Mouse (Mus musculus): ENCODE results near the gene Ppp2r5a. TPM values are rescaled to one million over a fixed set of nuclear protein-coding genes. Genes with fewer than 3 reads are reported as not detected.

The Ppp2r5a gene
- polyA plus RNA-seq, 1 experiment from 2014 or later: 9.6 TPM

DNA sequence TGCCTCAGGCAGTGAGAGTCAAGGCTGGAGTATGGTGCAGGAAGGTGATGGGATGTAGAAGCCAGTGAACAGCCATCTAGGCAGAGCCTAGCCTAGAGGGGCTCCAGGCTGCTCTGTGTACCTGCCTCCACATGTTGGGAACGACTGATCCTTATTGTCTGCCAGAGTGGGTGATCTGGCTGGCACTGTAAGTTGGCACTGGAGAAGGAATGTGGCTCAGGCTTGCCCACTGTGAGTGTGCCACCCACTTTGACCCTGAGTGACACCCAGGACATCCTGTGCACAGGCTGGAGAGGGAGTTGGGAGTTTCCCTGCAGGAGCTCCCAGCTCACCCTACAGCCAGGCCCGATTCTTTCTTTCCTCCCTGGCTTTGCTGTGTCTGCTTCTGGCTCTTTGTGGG lies 63.2 kb downstream of the Ppp2r5a start:
- Histone ChIP-seq H3K9me3 (no peaks in the 10 kb centered on the region), H3K4me2 (no peak overlapping the region), H3K36me3 (peaks cover 74% of the 10 kb centered on the region), H3K9ac (no peak overlapping the region), H3K27me3 (no peaks in the 10 kb centered on the region), H3K4me1 (replicated peaks) (no peaks in the 10 kb centered on the region), H3K27ac (replicated peaks) (no peak overlapping the region), H3K4me3 (no peak overlapping the region)
- ATAC-seq (ENCODE audit: low FRiP score, low read depth): no peak
- WGBS: 94% methylated on average over 2 of the region's 2 CpGs

DNA sequence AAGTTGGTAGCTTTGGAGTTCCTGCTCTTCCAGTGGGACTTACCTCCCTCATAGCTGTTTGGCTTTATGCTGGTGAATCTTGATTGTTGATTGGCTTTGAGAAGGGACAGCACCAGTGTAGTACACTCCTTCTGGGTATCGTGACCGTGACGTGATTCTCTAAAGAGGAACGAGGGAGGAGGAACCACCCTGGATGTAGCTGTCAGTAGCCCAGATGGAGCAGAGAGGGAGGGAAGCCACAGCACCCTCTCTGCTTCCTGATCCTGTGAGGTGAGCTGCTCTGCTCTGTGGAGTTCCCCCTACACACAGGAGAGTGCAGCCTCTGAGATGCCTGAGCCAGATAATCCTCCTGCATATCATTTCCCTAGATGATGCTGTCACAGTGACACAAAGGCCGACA lies 68.6 kb downstream of the Ppp2r5a start:
- H3K4me1 ChIP-seq (replicated peaks): 0 out of 2 replicates have a peak, but pooled peaks cover 6% of the 10 kb centered on the region
- H3K4me3 ChIP-seq: no peak overlapping the region
- H3K27me3 ChIP-seq: no peaks in the 10 kb centered on the region
- H3K9ac ChIP-seq: no peak overlapping the region
- no peak for ATAC-seq (ENCODE audit: low FRiP score, low read depth)
- 84% methylated on average over 5 of the region's 5 CpGs for WGBS
- H3K9me3 ChIP-seq: no peaks in the 10 kb centered on the region
- H3K27ac ChIP-seq (replicated peaks): no peak overlapping the region
- no peak overlapping the region for H3K4me2 ChIP-seq
- peaks cover 48% of the 10 kb centered on the region for H3K36me3 ChIP-seq

DNA sequence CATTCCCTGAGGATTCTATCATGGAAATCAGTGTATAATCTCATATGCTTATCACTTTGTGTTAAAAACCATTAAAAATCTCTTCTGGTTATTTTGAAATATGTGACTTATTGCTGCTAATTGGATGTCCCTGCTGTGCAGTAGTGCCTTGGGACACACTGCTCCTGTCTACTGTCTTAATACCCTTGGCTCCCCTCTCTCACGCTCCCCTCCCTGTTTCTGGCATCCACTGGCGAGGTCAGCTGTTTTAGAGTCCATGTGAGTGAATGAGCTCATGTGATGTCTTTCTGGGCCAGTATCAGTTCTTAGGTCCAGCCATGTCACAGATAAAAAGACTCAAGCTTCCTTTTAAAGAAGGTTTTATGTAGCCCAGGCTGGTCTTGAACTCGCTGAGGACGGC lies 72.7 kb downstream of the Ppp2r5a start:
- WGBS: 86% methylated on average over 4 of the region's 4 CpGs
- no peak for ATAC-seq (ENCODE audit: low FRiP score, low read depth)
- Histone ChIP-seq H3K4me3 (no peak overlapping the region), H3K27ac (replicated peaks) (no peak overlapping the region), H3K36me3 (peaks cover 20% of the 10 kb centered on the region; the same call in 1 of the 2 replicates), H3K9me3 (no peaks in the 10 kb centered on the region), H3K4me1 (replicated peaks) (peaks cover 36% of the 10 kb centered on the region), H3K27me3 (no peaks in the 10 kb centered on the region), H3K9ac (no peak overlapping the region), H3K4me2 (no peak overlapping the region)

DNA sequence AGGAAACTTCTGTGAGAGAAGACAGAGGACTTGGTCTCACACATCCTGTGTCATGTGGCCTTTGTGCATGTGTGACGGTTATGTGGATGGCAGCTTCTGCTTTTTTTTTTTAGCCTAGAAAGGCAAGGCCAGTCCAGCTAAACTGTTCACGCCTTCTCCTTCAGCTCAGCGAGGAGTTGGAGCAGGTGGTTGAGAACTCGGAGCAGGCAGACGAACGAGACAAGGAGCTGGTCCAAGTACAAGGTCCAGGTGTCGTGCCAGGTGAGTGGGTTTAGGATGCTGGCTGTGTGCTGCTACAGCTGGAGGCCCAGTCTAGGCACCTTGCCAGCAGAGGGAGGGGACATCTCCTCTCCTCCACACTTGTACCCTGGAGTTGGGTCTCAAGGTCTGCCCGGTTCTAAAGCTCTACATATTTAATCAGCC lies 75.0 kb downstream of the Ppp2r5a start:
- H3K27me3 ChIP-seq: no peaks in the 10 kb centered on the region
- ATAC-seq (ENCODE audit: low FRiP score, low read depth): no peak
- no peak overlapping the region for H3K9ac ChIP-seq
- no peak overlapping the region for H3K4me3 ChIP-seq
- 68% methylated on average over 8 of the region's 8 CpGs for WGBS
- H3K27ac ChIP-seq (replicated peaks): no peak overlapping the region
- H3K36me3 ChIP-seq: 0 out of 2 replicates have a peak, but pooled peaks cover 5% of the 10 kb centered on the region
- no peaks in the 10 kb centered on the region for H3K9me3 ChIP-seq
- H3K4me1 ChIP-seq (replicated peaks): peaks cover 39% of the 10 kb centered on the region
- H3K4me2 ChIP-seq: peak overlapping the region; percentile 80; the same call in 1 of the 2 replicates

DNA sequence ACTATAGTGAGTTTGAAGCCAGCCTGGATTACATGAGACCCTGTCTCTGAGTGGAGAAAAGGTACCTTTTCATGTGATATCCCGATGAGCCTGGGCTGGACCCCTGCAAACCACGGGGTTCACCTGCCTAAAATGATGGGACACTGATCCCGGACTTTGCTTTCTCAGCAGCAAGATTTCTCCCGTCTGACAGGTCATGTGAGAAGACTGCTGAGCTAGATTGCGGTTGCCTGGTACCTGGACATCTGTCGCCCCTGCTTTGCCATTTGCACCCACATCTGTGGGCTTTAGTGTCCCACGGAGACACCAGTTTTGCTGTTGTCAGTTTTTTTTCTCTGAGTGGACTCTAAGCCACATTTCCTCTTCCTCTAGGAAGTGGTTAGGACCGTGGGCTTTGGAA lies 75.8 kb downstream of the Ppp2r5a start:
- Histone ChIP-seq H3K9ac (0 out of 2 replicates have a peak overlapping the region, but pooled peaks have one; percentile 86), H3K4me3 (peak overlapping the region; percentile 83), H3K9me3 (no peaks in the 10 kb centered on the region), H3K27ac (replicated peaks) (no peak overlapping the region), H3K27me3 (no peaks in the 10 kb centered on the region), H3K4me1 (replicated peaks) (peaks cover 39% of the 10 kb centered on the region), H3K4me2 (peak overlapping the region; percentile 80), H3K36me3 (0 out of 2 replicates have a peak, but pooled peaks cover 5% of the 10 kb centered on the region)
- 71% methylated on average over 8 of the region's 8 CpGs for WGBS
- ATAC-seq (ENCODE audit: low FRiP score, low read depth): no peak

DNA sequence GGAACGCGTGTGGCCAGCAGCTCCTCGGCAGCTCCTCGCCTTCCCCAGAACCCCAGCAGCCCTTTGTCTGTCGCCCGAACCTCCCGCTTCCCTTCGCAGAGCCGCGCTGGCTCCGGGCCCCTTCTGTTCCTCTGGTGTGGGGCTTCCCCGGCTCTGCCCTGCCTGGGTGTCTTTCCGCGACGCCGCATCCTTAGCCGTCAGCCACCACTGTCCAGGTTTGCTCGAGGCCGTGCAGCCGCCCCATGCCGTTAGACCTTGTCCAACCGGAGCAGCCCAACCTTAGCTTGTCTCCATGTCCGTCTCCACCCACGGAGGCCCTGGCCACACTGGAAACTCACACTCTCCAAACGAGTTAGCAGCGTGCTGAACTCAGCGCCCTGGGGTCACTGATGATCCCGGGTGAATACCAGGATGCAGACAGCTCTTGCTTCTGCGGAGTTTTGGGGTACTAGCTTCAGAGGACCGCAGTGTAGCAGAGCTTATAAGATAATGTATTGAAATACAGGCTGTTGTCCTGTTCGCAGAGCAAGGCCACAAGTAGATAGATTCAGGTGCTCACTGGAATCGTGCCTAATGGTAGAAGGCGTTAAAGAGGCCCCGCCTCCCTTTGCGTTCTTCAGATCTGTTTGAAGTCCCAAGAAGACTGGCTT lies 76.7 kb downstream of the Ppp2r5a start:
- peak overlapping the region; percentile 83 for H3K4me3 ChIP-seq
- no peaks in the 10 kb centered on the region for H3K9me3 ChIP-seq
- peaks cover 39% of the 10 kb centered on the region for H3K4me1 ChIP-seq (replicated peaks)
- H3K27me3 ChIP-seq: no peaks in the 10 kb centered on the region
- peak overlapping the region; percentile 86 for H3K9ac ChIP-seq
- H3K4me2 ChIP-seq: peak overlapping the region; percentile 80
- 0 out of 2 replicates have a peak, but pooled peaks cover under 1% of the 10 kb centered on the region for H3K36me3 ChIP-seq
- peak; percentile 74 for ATAC-seq (ENCODE audit: low FRiP score, low read depth)
- peak overlapping the region; percentile 89 for H3K27ac ChIP-seq (replicated peaks)
- WGBS: 1% methylated on average over 35 of the region's 35 CpGs

DNA sequence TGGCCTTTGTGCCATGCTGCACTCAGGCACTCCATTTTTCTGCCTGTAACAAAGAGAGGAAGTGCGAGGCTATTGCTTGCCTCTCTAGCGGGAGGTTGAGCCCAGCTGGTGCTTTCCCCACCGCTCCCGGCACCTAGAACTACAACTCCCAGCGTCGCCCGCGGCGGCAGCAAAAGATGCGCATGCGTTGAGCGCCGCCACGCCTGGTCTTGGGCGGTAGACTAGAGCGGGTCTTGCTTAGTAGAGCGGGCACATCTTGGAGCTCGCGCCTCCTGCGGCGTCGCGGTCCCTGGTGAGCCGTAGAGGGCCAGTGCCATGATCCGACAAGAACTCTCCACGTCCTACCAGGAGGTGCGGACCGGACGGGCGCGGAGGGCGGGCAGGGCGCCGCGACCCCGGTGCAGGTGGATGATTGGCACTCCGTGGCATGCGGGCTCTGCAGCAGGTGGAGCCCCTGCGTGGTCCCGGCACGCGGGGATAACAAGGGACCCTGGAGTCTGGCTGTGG lies 77.3 kb downstream of the Ppp2r5a start, which contains the start of gene Tmem206:
Tmem206 (plus strand) TSS at position 187 of the 507 bp plus-strand sequence.
- Histone ChIP-seq H3K9ac (peak within 1 kb of the TSS; percentile 86), H3K4me3 (peak within 1 kb of the TSS; percentile 83), H3K27ac (replicated peaks) (peak within 1 kb of the TSS; percentile 89), H3K9me3 (no peaks in the 10 kb centered on the region), H3K27me3 (no peaks in the 10 kb centered on the region), H3K36me3 (no peaks in the 10 kb centered on the region), H3K4me2 (peak within 1 kb of the TSS; percentile 80), H3K4me1 (replicated peaks) (peaks cover 39% of the 10 kb centered on the region)
- under 1% methylated on average over 42 of the region's 42 CpGs for WGBS
- ATAC-seq (ENCODE audit: low FRiP score, low read depth): peak; percentile 95

DNA sequence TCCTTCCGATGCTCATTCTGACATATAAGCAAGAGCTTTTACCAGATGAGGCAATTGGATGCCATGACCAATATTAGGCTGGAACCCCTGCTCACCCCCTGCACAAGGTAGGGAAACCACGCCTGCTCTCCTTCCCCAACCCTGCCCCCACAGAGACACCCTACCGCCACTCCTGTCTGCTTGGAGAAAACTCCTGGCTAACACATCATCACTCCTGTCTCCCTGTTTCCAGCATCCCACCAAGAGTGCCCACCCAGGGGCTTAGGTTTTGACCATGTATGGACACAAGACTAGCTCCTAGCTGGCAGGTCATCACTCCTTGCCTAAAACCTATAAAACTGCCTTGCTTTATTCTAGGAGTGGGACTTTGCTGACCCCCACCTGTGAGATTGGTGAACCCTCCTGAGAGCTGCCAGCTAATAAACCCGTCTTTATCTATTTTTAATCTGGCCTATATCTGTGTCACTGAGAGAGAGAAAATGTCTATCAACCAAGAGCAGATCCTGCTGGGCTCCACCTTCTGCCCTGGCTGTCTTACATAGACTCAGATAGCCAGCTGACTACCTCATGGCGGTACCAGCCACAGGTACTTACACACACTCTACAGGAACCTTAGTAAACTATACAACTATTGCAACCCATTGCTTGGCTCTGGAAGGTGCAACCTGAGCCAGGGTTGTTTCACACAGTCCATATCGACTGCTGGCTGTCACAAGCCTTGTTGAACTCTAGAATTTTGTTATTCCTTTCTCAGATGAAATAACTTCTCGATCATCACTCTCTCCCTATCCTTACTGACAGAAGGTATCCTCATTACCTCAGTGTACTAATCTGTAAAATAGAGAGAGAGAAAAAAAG lies 78.1 kb downstream of the Ppp2r5a start:
- peak; percentile 3; the same call in 1 of the 2 replicates for ATAC-seq (ENCODE audit: low FRiP score, low read depth)
- Histone ChIP-seq H3K4me1 (replicated peaks) (peaks cover 32% of the 10 kb centered on the region), H3K9me3 (no peaks in the 10 kb centered on the region), H3K9ac (peak overlapping the region; percentile 31; the same call in 1 of the 2 replicates), H3K36me3 (no peaks in the 10 kb centered on the region), H3K4me3 (peak overlapping the region; percentile 83), H3K27ac (replicated peaks) (peak overlapping the region; percentile 89), H3K27me3 (no peaks in the 10 kb centered on the region), H3K4me2 (peak overlapping the region; percentile 80)
- 82% methylated on average over 7 of the region's 7 CpGs for WGBS

DNA sequence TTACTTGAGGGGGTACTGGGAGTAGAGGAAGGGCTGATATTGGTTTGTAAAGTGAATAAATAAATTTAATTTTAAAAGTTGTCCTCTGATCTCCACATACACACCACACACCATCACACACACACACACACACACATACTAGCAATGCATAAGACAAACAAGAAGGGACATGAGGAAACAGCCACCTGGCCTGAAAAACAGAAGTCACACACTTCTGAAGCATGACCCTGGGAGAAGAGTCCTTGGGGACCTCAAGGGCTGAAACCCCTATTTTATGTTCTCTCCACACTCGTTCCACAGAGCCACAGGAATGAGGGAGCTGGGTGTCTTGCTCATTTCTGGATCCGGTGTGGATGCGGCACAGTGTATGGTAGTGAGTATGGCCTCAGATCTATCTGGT lies 79.7 kb downstream of the Ppp2r5a start:
- 87% methylated on average over 3 of the region's 3 CpGs for WGBS
- H3K4me1 ChIP-seq (replicated peaks): peaks cover 26% of the 10 kb centered on the region
- H3K27me3 ChIP-seq: no peaks in the 10 kb centered on the region
- H3K4me2 ChIP-seq: no peak overlapping the region
- no peak overlapping the region for H3K4me3 ChIP-seq
- no peak overlapping the region for H3K9ac ChIP-seq
- H3K27ac ChIP-seq (replicated peaks): no peak overlapping the region
- ATAC-seq (ENCODE audit: low FRiP score, low read depth): no peak
- H3K9me3 ChIP-seq: no peaks in the 10 kb centered on the region
- H3K36me3 ChIP-seq: no peaks in the 10 kb centered on the region

DNA sequence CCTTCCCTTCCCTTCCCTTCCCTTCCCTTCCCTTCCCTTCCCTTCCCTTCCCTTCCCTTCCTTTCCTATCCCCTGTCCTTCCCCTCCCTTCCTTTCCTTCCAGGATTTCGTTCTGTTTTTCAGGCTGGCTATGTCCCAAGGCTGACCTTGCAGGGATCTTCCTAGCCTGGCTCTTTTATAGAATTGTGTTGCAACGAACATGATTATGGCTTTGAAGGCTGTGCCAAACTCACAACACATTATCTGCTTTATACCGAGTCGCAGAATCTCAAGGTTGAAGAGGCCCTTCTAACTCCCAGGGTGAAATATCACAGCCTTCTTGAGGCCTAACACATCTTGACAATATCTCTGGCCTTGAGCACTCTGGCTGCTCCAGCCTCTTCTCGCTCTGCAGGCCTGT lies 84.4 kb downstream of the Ppp2r5a start:
- Histone ChIP-seq H3K27me3 (no peaks in the 10 kb centered on the region), H3K4me2 (no peak overlapping the region), H3K4me1 (replicated peaks) (peaks cover 11% of the 10 kb centered on the region), H3K4me3 (no peak overlapping the region), H3K27ac (replicated peaks) (no peak overlapping the region), H3K9ac (no peak overlapping the region), H3K36me3 (no peaks in the 10 kb centered on the region), H3K9me3 (no peaks in the 10 kb centered on the region)
- 78% methylated on average over 4 of the region's 5 CpGs for WGBS
- ATAC-seq (ENCODE audit: low FRiP score, low read depth): no peak

DNA sequence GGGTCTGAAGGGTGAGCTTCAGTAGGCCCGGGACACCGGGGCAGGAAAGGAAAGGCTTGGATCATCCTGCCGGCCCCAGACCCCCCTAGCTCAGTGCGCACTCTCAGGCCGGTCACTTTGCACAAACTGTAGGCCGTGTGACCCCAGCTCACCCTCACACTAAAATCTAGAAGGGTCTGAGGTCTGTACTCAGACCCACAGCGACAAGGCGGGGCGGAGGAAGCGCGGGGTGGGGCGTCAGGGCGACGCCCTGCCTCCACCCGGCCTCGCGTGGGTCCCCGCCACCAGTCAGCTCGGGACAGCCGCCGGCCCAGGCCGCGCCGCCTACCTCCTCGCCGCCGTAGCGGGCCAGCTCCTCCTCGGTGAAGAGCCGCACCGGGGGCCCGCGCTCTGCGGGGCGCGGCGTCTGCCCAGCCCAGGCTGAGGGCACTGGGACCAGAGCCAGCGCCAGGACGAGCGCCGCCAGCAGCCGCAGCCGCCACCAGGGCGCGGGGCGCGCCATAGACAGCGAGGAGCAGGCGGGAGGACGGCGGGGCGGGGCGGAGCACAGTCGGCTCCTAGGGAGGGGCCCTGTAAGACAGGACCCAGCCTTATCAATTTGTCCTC lies 85.4 kb downstream of the Ppp2r5a start, which contains the start of gene Nenf:
Nenf (minus strand) TSS at position 604 of the 606 bp plus-strand sequence.
- Histone ChIP-seq H3K4me1 (replicated peaks) (peaks cover 16% of the 10 kb centered on the region), H3K4me3 (peak within 1 kb of the TSS; percentile 76), H3K36me3 (no peaks in the 10 kb centered on the region), H3K27me3 (no peaks in the 10 kb centered on the region), H3K4me2 (peak within 1 kb of the TSS; percentile 87), H3K9me3 (no peaks in the 10 kb centered on the region), H3K9ac (peak within 1 kb of the TSS; percentile 93), H3K27ac (replicated peaks) (peak within 1 kb of the TSS; percentile 78)
- under 1% methylated on average over 48 of the region's 54 CpGs for WGBS
- peak; percentile 87 for ATAC-seq (ENCODE audit: low FRiP score, low read depth)

Measured in hindbrain, embryonic 15.5 days (tissue).